Comparison of ENCODE assay signal across 9 mouse cellular contexts in genomic region chr5:67752007-67752406, GRCm38 (mm10).
DNase-seq lines count a peak whose midpoint lies in the region; ATAC-seq and TF ChIP-seq lines count a peak whose summit lies in the region.
"Had no signal": no experiment of that assay in that cellular context is flagged by ENCODE, and none has a peak within 500 bp of the region (broad histone marks: within the 10 kb centered on the region; RNA-seq: fewer than 3 reads in every experiment).

No protein-coding gene starts in this region.

- H3K9ac ChIP-seq in lung, embryonic 14.5 days, result no peak overlapping the region
- H3K9ac ChIP-seq: liver, embryonic 15.5 days had no signal

- TF ChIP-seq POLR2A in small intestine, adult 2 months (IDR thresholded peaks at IDR 0.05; ENCODE audit: low read depth, low read length), result no peak

- H3K27ac ChIP-seq in lung, embryonic 14.5 days (ENCODE audit: low read depth), result no peak overlapping the region
- no peak overlapping the region for H3K27ac ChIP-seq in small intestine, adult 2 months (ENCODE audit: insufficient read depth, low read depth, low read length)
- H3K27ac ChIP-seq: liver, embryonic 15.5 days had no signal

- ATAC-seq in lung, embryonic 14.5 days (ENCODE audit: insufficient read depth), result peak; percentile 55; the same call in 1 of the 2 replicates
- ATAC-seq in megakaryocyte progenitor cell, adult 5-6 weeks (replicated peaks; ENCODE audit: poor library complexity), result peak; percentile 47

- 47% methylated on average over 3 of the region's 3 CpGs for WGBS in lung, embryonic 14.5 days
- 58% methylated on average over 3 of the region's 3 CpGs for WGBS in small intestine, adult 2 months

- H3K36me3 ChIP-seq in lung, embryonic 14.5 days (ENCODE audit: insufficient read depth), result peaks cover 10% of the 10 kb centered on the region; the same call in 1 of the 2 replicates
- peaks cover 18% of the 10 kb centered on the region for H3K36me3 ChIP-seq in small intestine, adult 2 months (ENCODE audit: control insufficient read depth, insufficient read depth, low read length)

- H3K9me3 ChIP-seq in lung, embryonic 14.5 days (ENCODE audit: low read depth, low read length), result no peaks in the 10 kb centered on the region
- H3K9me3 ChIP-seq: liver, embryonic 15.5 days had no signal

- TF ChIP-seq CTCF in lung, embryonic 14.5 days (IDR thresholded peaks at IDR 0.05; ENCODE audit: low read depth), result peak; percentile 83
- peak; percentile 63; the same call in 1 of the 2 replicates for TF ChIP-seq CTCF in small intestine, adult 2 months (IDR thresholded peaks at IDR 0.05; ENCODE audit: extremely low read depth, insufficient read length, insufficient replicate concordance, low read depth, low read length)

- peak; percentile 79 for DNase-seq in lung, embryonic 14.5 days
- DNase-seq in lung, postnatal 25 days (ENCODE audit: low spot score), result no peak
- peak; percentile 68 to 69 for DNase-seq in cerebellum, adult 18-20 months
- DNase-seq in forelimb bud, embryonic 11.5 days (ENCODE audit: low read depth, low spot score), result peak; percentile 51
- peak; percentile 56 to 70 for DNase-seq in kidney, postnatal 4 days
- DNase-seq in thymus, postnatal 14 days, result no peak

- H3K4me2 ChIP-seq in lung, embryonic 14.5 days, result no peak overlapping the region
- H3K4me2 ChIP-seq: liver, embryonic 15.5 days had no signal

- H3K27me3 ChIP-seq in lung, embryonic 14.5 days (ENCODE audit: insufficient read depth, low read length), result no peaks in the 10 kb centered on the region
- H3K27me3 ChIP-seq in small intestine, adult 2 months (ENCODE audit: control insufficient read depth, insufficient read depth, low read length), result no peaks in the 10 kb centered on the region
- H3K27me3 ChIP-seq: liver, embryonic 15.5 days had no signal

- H3K4me3 ChIP-seq in lung, embryonic 14.5 days (ENCODE audit: low read depth, low read length), result no peak overlapping the region
- no peak overlapping the region for H3K4me3 ChIP-seq in small intestine, adult 2 months (ENCODE audit: low read depth, low read length)
- H3K4me3 ChIP-seq: liver, embryonic 15.5 days had no signal

- H3K4me1 ChIP-seq in lung, embryonic 14.5 days (ENCODE audit: insufficient read depth), result no peaks in the 10 kb centered on the region
- H3K4me1 ChIP-seq in small intestine, adult 2 months (ENCODE audit: control insufficient read depth, insufficient read depth, insufficient read length, low read length), result peaks cover 2% of the 10 kb centered on the region; the same call in 1 of the 2 replicates
- H3K4me1 ChIP-seq: liver, embryonic 15.5 days had no signal

Comparison
In these comparisons a context has a peak if more than half of its experiments do, and no peak if none do; other contexts are left out.
1. DNase-seq: peak in lung, embryonic 14.5 days (single experiment), cerebellum, adult 18-20 months (2 of 2), forelimb bud, embryonic 11.5 days (single experiment) and kidney, postnatal 4 days (2 of 2); none in lung, postnatal 25 days (single experiment) and thymus, postnatal 14 days (single experiment).